Mouse (Mus musculus): ENCODE measurements around the gene Fam234a.
"Not testable (repeated sequence)": the region's sequence is repeated elsewhere in the genome, so short reads cannot be mapped to it uniquely, and the experiment has no call there.

The Fam234a gene

GRCm38 (mm10) chr17:26244101-26244841, at the start of gene Fam234a:
TSS of gene Fam234a (minus strand) at chr17:26244242.
- peak; percentile 98 for DNase-seq

DNA sequence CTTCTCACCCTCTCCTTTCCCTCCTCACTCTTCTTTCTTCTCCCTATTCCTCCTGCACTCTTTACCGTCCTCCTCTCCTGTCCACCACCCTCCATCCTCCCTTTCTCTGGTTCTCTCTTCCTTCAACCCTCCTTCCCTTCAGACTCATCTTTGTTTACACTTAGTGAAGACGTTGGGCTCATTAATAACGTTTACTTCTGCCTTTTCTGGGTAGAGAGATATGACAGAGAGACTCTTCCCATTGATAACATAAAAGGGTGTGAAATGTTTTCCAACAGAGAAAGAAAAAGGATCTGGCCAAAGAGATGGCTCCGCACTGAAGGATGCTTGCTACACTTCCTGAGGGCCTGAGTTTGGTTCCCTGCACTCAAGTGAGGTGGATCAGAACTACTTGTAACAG, 45.4 kb upstream of the Fam234a start:
- no peak for DNase-seq

GRCm38 (mm10) chr17:26286199-26286955, 42.3 kb upstream of the Fam234a start:
- DNase-seq = no peak

DNA sequence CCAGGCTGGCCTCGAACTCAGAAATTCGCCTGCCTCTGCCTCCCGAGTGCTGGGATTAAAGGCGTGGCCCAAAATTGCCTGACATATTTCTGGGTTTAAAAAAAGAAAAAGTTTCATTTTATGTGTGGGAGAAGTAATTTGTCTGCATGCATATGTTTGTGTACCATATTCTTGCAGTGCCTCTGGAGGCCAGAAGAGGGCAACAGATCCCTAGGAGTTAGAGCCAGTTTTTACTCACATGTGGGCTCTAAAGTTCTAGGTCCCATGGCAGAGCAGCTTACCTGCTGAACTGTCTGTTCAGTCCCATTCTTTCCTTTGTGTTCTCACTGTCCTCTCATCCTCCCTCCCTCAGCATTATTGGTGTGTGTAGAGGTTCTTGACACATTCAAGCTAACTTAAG, 32.7 kb upstream of the Fam234a start:
- DNase-seq = peak; percentile 64

GRCm38 (mm10) chr17:26275933-26276332, 31.9 kb upstream of the Fam234a start:
- DNase-seq = no peak

DNA sequence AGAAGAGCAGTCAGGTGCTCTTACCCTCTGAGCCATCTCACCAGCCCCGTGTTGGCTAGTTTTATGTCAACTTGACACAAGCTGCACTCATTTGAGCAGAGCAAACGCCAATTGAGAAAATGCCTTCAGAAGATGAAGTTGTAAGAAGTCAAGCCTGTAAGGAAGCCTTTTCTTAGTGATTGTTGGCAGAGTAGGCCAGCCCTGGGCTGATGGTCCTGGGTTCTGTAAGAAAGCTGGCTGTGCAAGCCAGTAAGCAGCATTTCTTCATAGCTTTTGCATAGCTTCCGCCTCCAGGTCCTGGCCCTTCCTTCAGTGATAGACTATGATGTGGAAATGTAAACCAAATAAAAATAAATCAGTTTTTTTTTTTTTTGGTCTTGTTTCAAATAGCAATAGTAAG, 28.5 kb upstream of the Fam234a start:
- no peak for DNase-seq

- not testable (repeated sequence) for DNase-seq
Observed at GRCm38 (mm10) chr17:26269577-26269976, 25.5 kb upstream of the Fam234a start.

DNA sequence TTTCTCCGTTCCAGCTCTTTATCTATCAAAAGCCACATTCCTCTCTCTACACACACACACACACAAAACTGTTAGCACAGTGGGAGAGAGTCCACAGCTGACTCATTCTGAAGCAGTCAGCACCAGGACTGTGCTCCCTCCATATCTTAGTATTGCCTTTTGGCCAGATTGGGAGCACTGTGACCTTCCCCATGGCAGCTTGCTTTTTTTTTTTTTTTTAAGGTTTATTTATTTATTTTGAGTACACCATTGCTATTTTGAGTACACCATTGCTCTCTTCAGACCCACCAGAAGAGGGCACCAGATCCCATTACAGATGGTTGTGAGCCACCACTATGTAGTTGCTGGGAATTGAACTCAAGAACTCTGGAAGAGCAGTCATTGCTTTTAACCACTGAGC, 24.8 kb upstream of the Fam234a start:
- no peak for DNase-seq

DNA sequence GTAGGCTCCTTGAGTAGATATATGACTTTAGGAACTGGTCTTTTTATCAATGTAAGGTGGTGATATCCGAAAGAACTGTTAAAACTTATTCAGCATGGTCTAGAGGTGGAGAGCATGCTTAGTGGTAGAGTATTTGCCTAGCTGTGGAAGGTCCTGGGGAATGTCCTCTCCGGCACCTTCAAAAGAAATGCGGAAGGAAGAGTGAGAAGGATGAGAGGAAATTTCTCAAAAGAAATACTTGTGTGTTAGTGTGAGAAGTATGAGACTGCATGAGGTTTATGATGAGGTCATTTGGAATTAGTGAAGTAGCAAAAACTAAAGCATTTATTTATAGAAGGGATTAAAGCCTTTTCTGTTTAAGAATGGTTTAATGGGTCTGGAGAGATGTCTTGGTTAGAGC, 18.3 kb upstream of the Fam234a start:
- DNase-seq = no peak

DNA sequence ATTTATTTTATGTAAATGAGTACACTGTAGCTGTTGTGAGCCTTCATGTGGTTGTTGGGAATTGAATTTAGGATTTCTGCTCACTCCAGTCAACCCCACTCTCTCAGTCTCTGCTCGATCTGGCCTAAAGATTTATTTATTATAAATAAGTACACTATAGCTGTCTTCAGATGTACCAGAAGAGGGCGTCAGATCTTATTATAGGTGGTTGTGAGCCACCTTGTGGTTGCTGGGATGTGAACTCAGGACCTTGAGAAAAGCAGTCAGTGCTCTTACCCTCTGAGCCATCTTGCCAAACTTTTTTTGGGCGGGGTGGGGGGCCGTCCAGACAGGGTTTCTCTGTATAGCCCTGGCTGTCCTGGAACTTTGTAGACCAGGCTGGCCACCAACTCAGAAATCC, 17.8 kb upstream of the Fam234a start:
- no peak for DNase-seq

DNA sequence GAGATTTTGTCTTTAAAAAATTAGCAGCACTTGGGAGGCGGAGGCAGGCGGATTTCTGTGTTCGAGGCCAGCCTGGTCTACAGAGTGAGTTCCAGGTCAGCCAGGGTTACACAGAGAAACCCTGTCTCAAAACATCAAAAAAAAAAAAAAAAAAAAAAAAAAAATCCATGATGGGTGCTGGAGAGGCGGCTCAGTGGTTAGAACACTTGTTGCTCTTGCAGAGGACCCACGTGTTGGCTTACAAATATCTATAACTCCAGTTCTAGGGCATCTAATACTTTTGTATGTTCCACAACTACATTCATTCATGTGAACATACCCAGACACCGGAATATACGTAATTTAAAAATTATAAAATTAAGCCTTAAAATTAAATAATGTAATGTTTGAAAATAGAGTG, 11.3 kb upstream of the Fam234a start:
- no peak for DNase-seq

DNA sequence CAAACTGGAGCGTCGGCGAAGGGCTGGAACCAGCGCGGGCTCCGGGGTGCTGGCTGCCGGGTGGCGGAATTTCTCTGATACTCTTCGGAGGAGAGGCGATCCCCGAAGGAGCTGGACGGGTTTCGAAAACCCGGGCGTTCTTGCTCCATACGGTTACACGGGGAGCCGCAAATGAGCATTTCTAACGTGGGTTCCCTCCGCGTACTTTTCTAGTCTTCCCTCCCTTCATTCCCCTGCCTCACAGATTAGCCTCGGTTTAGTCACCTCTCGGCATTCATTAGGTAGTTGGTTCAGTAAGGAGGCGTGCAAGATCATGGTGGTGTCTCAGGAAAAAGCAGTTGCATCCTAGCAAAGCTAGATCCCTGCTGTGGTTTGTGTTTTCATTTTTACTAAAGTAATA, 9.4 kb upstream of the Fam234a start:
- DNase-seq = no peak

GRCm38 (mm10) chr17:26252539-26253251, 8.7 kb upstream of the Fam234a start, which contains the start of gene Luc7l:
TSS of gene Luc7l (plus strand) at chr17:26252896.
- peak; percentile 96 for DNase-seq

DNA sequence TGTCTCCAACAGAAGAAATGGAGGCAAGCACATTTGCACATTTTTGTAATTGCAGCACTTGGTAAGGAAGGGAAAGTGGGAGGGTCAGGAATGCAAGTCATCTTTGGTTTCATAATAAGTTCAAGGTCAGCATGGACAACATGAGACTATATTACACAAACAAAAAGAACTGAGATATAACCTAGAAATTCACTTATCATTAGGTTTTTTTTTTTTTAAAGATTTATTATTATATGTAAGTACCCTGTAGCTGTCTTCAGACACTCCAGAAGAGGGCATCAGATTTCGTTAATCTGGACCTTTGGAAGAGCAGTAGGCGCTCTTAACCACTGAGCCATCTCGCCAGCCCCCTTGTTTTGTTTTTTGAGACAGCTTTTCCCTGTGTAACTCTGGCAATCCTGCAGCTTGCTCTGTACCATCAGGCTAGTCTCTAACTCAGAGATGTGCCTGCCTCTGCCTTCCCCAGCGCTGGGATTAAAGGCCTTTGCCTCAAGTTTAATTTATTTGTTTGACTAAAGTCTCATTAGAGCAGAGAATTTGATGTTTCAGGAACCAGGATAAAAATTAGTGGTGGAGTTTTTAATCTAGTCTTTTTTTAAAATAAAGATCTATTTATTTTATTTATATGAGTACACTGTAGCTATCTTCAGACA, 8.0 kb upstream of the Fam234a start:
- no peak for DNase-seq

DNA sequence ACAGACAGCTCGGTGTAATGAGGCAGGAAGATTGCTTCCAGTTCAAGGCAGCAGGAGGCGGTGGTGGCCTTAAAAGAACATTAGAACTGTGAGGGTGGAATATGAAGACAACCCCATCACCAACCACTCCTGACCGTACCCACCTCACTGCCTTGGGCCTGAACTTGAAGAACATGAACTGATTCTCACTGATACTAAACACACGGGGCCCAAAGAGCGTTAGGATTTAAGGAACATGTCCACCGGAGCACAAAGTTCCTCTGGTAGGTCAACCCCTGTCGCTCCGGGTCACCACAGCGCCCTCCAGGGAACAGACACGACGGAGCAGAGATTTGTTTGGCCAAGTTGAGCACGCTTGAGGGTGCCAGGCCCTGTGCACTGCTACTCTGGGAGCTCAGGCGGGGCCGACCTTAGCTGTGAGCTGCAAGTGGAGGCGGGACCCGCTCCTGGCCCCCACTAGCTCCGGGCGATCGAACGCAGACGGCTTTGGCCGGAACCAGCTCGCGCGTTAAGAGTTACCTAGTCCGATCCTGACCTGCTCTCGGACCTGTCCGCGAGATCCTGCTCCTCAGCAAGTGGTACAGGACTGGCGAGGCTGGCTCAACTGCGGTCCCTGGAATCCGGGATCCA, 456 bp downstream of the Fam234a start:
- peak; percentile 81 for DNase-seq

GRCm38 (mm10) chr17:26240990-26241389, 3.1 kb downstream of the Fam234a start:
- DNase-seq = no peak

- no peak for DNase-seq
Observed at GRCm38 (mm10) chr17:26240120-26240790, 3.8 kb downstream of the Fam234a start.

- no peak for DNase-seq
Observed at GRCm38 (mm10) chr17:26239551-26239950, 4.5 kb downstream of the Fam234a start.

- DNase-seq = no peak
Observed at GRCm38 (mm10) chr17:26237667-26238066, 6.4 kb downstream of the Fam234a start.

DNA sequence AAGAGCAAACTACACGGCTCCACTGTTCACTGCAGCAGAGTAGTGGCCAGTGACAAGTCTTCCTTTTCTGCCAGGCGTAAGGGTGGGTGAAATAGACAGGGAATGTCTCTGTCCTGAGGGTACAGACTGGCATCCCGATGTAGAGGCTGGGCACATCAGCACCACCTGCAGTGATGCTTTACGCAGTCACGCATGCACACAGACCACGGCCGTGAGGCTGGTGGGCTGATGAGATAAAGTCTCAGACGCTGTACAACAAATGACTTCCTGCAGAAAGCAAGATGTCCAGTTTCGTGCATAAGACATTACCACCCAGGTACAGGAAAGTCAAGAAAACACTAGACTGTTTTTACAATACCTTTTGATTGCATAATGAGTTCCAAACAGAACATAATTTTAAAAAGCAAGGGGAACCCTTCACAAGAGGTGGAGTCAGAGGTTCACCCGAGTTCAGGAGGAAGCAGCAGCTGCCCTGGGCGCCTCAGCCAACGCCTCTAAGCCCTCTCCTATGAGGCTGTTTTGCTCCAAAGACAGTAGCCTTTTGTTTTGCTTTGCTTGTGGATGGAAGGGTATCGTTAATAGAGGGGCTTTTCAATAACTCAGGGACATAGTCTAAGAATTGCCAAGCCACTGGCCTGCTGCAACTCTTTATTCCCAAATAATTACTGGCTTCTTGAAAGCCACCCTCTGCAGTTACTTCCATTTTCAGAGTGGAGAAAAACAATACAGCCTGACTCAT, 8.8 kb downstream of the Fam234a start:
- DNase-seq = no peak

DNA sequence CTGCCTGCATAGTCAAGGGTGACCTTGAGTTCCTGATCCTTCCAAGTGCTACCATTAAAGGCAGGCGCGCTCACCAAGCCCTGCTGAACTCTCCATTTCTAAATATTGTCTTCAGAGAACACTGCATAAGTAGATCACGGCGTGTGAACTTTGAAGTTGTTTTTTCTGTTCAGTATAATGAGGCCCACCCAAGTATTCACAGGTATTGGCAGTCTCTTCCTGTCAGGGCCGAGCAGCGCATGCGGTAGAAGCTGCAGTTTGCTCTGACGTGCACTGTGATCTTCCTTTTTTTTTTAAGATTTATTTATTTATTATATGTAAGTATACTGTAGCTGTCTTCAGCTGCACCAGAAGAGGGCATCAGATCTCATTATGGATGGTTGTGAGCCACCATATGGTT, 9.7 kb downstream of the Fam234a start:
- DNase-seq = no peak

Data from kidney, postnatal 10 days (tissue).